Mouse (Mus musculus) CH12.LX (cell line): ENCODE data around the gene Trp53bp2. TPM values are rescaled to one million over a fixed set of nuclear protein-coding genes. Genes with fewer than 3 reads are reported as not detected.

Experiments used
- DNase-seq: peaks from one replicate; pipeline ENCODE4 v3.0.0-alpha.2; 2013; ENCODE audit errors: extremely low read depth
- H3K27ac ChIP-seq: 2 replicates; pipeline ENCODE4 v1.5.1; 2012; ENCODE audit warnings: low read depth, mild to moderate bottlenecking, control low read depth, moderate library complexity; ENCODE audit not compliant: insufficient read depth
- H3K27me3 ChIP-seq: replicated peaks from 2 replicates; pipeline ENCODE3; 2012; ENCODE audit warnings: inconsistent platforms
- H3K36me3 ChIP-seq, 2 experiments: replicated peaks in 1 of 2; 2 replicates each; pipeline versions ENCODE3 to v1.6.1; 2012; ENCODE audit warnings: inconsistent platforms in 1 of 2, low read length in 1 of 2, mild to moderate bottlenecking in 1 of 2, mixed read lengths in 1 of 2, moderate library complexity in 1 of 2; ENCODE audit not compliant: control insufficient read depth in 1 of 2, insufficient read depth in 1 of 2
- H3K4me1 ChIP-seq, 2 experiments: 2 replicates each; pipeline ENCODE4 v1.6.1; 2012; ENCODE audit warnings: inconsistent platforms in 1 of 2, moderate library complexity in 1 of 2; ENCODE audit not compliant: insufficient read depth in 2 of 2, control insufficient read depth in 1 of 2
- H3K4me2 ChIP-seq: 2 replicates; pipeline ENCODE4 v1.6.1; 2012; ENCODE audit warnings: low read depth, mild to moderate bottlenecking, control low read depth; ENCODE audit not compliant: poor library complexity, insufficient read depth, severe bottlenecking
- H3K4me3 ChIP-seq, 3 experiments: fragments of 150-350 bp in 1 of 3; sonication (generic) in 1 of 3; replicated peaks in 1 of 3; 2 replicates each; pipeline versions ENCODE3 to v1.5.1; 2011 to 2012; ENCODE audit warnings: low read depth in 2 of 3, low read length in 2 of 3, mild to moderate bottlenecking in 2 of 3, moderate library complexity in 2 of 3, control low read depth in 1 of 3, improper control_type of control experiment in 1 of 3, inconsistent platforms in 1 of 3, mixed read lengths in 1 of 3; ENCODE audit not compliant: poor library complexity in 1 of 3
- H3K79me2 ChIP-seq: replicated peaks from 2 replicates; pipeline ENCODE4 v1.6.1; 2012; ENCODE audit warnings: mild to moderate bottlenecking, moderate library complexity; ENCODE audit not compliant: control insufficient read depth, poor library complexity, insufficient read depth, severe bottlenecking; ENCODE audit errors: extremely low read depth
- H3K9ac ChIP-seq: 2 replicates; pipeline ENCODE4 v1.6.1; 2012; ENCODE audit warnings: low read depth, mild to moderate bottlenecking, control low read depth, moderate library complexity; ENCODE audit not compliant: insufficient read depth
- H3K9me3 ChIP-seq: replicated peaks from 2 replicates; pipeline ENCODE3; 2012; ENCODE audit warnings: low read length, inconsistent platforms, mixed read lengths
- BHLHE40 ChIP-seq: IDR thresholded peaks from 2 replicates; pipeline ENCODE4 v1.6.1; 2011; ENCODE audit warnings: mild to moderate bottlenecking, low read depth, low read length, improper control_type of control experiment
- CTCF ChIP-seq, 2 experiments: IDR thresholded peaks in 1 of 2; conservative IDR thresholded peaks in 1 of 2; 2 replicates each; pipeline ENCODE4 v1.5.1; 2011 to 2012; ENCODE audit warnings: low read depth in 2 of 2, low read length in 2 of 2, improper control_type of control experiment in 1 of 2, inconsistent platforms in 1 of 2, mild to moderate bottlenecking in 1 of 2, moderate library complexity in 1 of 2
- ELF1 ChIP-seq: IDR thresholded peaks from 2 replicates; pipeline ENCODE4 v1.6.1; 2014; ENCODE audit warnings: low read depth, mild to moderate bottlenecking, inconsistent platforms, low read length, improper control_type of control experiment
- ETS1 ChIP-seq: conservative IDR thresholded peaks from 2 replicates; pipeline ENCODE4 v1.6.1; 2012; ENCODE audit warnings: low read depth, mild to moderate bottlenecking, inconsistent platforms, low read length, improper control_type of control experiment, moderate library complexity
- HCFC1 ChIP-seq: IDR thresholded peaks from 2 replicates; pipeline ENCODE4 v1.6.1; 2012; ENCODE audit warnings: low read depth, mild to moderate bottlenecking, inconsistent platforms, low read length, improper control_type of control experiment
- IRF4 ChIP-seq: IDR thresholded peaks from 2 replicates; pipeline ENCODE4 v1.6.1; 2014; ENCODE audit warnings: low read depth, mild to moderate bottlenecking, inconsistent platforms, low read length, improper control_type of control experiment
- JUN ChIP-seq: IDR thresholded peaks from 2 replicates; pipeline ENCODE4 v1.6.1; 2011; ENCODE audit warnings: low read depth, mild to moderate bottlenecking, low read length, improper control_type of control experiment, moderate library complexity; ENCODE audit not compliant: insufficient read depth
- MAFK ChIP-seq: IDR thresholded peaks from 2 replicates; pipeline ENCODE4 v1.6.1; 2011; ENCODE audit warnings: low read length, improper control_type of control experiment; ENCODE audit not compliant: insufficient replicate concordance
- MAZ ChIP-seq: IDR thresholded peaks from 2 replicates; pipeline ENCODE4 v1.6.1; 2012; ENCODE audit warnings: low read depth, mild to moderate bottlenecking, inconsistent platforms, low read length, improper control_type of control experiment, moderate library complexity
- MEF2A ChIP-seq: IDR thresholded peaks from 2 replicates; pipeline ENCODE4 v1.6.1; 2014; ENCODE audit warnings: low read depth, mild to moderate bottlenecking, inconsistent platforms, low read length, improper control_type of control experiment, borderline replicate concordance
- MXI1 ChIP-seq: IDR thresholded peaks from 2 replicates; pipeline ENCODE4 v1.6.1; 2011; ENCODE audit warnings: mild to moderate bottlenecking, low read depth, low read length, improper control_type of control experiment
- NRF1 ChIP-seq: IDR thresholded peaks from 2 replicates; pipeline ENCODE4 v1.6.1; 2014; ENCODE audit warnings: low read depth, mild to moderate bottlenecking, inconsistent platforms, low read length, improper control_type of control experiment, moderate library complexity
- PAX5 ChIP-seq: IDR thresholded peaks from 2 replicates; pipeline ENCODE4 v1.6.1; 2012; ENCODE audit warnings: low read length, inconsistent platforms, mixed read lengths
- POLR2AphosphoS2 ChIP-seq: IDR thresholded peaks from 2 replicates; pipeline ENCODE4 v1.6.1; 2011; ENCODE audit warnings: low read depth, low read length, improper control_type of control experiment
- RAD21 ChIP-seq: IDR thresholded peaks from 2 replicates; pipeline ENCODE4 v1.6.1; 2011; ENCODE audit warnings: low read depth, mild to moderate bottlenecking, low read length, improper control_type of control experiment, moderate library complexity
- RCOR1 ChIP-seq: conservative IDR thresholded peaks from 2 replicates; pipeline ENCODE4 v1.6.1; 2012; ENCODE audit warnings: low read depth, mild to moderate bottlenecking, inconsistent platforms, low read length, improper control_type of control experiment
- SMC3 ChIP-seq: IDR thresholded peaks from 2 replicates; pipeline ENCODE4 v1.6.1; 2011; ENCODE audit warnings: low read depth, low read length, improper control_type of control experiment
- TBP ChIP-seq: conservative IDR thresholded peaks from 2 replicates; pipeline ENCODE4 v1.6.1; 2011; ENCODE audit warnings: low read depth, low read length, improper control_type of control experiment
- TCF12 ChIP-seq: IDR thresholded peaks from 2 replicates; pipeline ENCODE4 v1.6.1; 2014; ENCODE audit warnings: low read depth, mild to moderate bottlenecking, inconsistent platforms, low read length, improper control_type of control experiment
- USF1 ChIP-seq: IDR thresholded peaks from 2 replicates; pipeline ENCODE4 v1.6.1; 2014; ENCODE audit warnings: low read depth, mild to moderate bottlenecking, inconsistent platforms, low read length, improper control_type of control experiment
- ZC3H11A ChIP-seq: IDR thresholded peaks from 2 replicates; pipeline ENCODE4 v1.6.1; 2012; ENCODE audit warnings: low read depth, mild to moderate bottlenecking, inconsistent platforms, low read length, improper control_type of control experiment
- ZMIZ1 ChIP-seq: IDR thresholded peaks from 2 replicates; pipeline ENCODE4 v1.6.1; 2012; ENCODE audit warnings: low read depth, mild to moderate bottlenecking, inconsistent platforms, low read length, improper control_type of control experiment
- ZNF384 ChIP-seq: IDR thresholded peaks from 2 replicates; pipeline ENCODE4 v1.6.1; 2012; ENCODE audit warnings: low read depth, low read length, improper control_type of control experiment, inconsistent platforms
- dilution Hi-C: fragments of 300-500 bp; cut with MboI; formaldehyde crosslinking; loops from 2 replicates; pipeline ENCODE4 v1.14.3; 2020; ENCODE audit warnings: low sequenced_read_pairs; ENCODE audit not compliant: extremely low pct_unique_long_range_greater_than_20kb, extremely low pct_ligation_motif_present
- in situ Hi-C: fragments of 300-500 bp; cut with MboI; formaldehyde crosslinking; loops from 3 replicates; pipeline ENCODE4 v1.14.3; 2019; ENCODE audit warnings: low sequenced_read_pairs, low pct_ligation_motif_present, low pct_unique_long_range_greater_than_20kb, mixed read lengths
- polyA plus RNA-seq: library from polyadenylated mRNA; unstranded; fragments of >175 nt; gene quantifications from 2 replicates; pipeline ENCODE4 v1.2.1, GENCODE M21; 2012; ENCODE audit warnings: low read depth; ENCODE audit not compliant: insufficient read length
- total RNA-seq, 2 experiments: library from RNA; depleted of rRNA; stranded (reverse); fragments of 300-350 nt in 1 of 2; fragments of >200 nt in 1 of 2; gene quantifications; 2 replicates each; pipeline ENCODE4 v1.2.3; 2012 to 2014

The Trp53bp2 gene
- total and polyA plus RNA-seq, 3 experiments: 1.4 to 4.7 (median 2.9) TPM

GRCm38 (mm10) chr1:182444116-182444515, 35.1 kb downstream of the Trp53bp2 start:
- H3K27me3 ChIP-seq: no peaks in the 10 kb centered on the region
- H3K79me2 ChIP-seq: no peaks in the 10 kb centered on the region
- H3K4me3 ChIP-seq: no peak overlapping the region
- no peak overlapping the region for H3K9ac ChIP-seq
- TF ChIP-seq NRF1: no peak
- no peak for TF ChIP-seq RCOR1
- no peak for TF ChIP-seq MXI1
- no peak for TF ChIP-seq ELF1
- TF ChIP-seq ZNF384: no peak
- no peak for TF ChIP-seq RAD21
- TF ChIP-seq ZC3H11A: no peak
- no peak for TF ChIP-seq MEF2A
- no peak for TF ChIP-seq MAFK
- no peak for TF ChIP-seq CTCF (conservative IDR thresholded peaks at IDR 0.05 in 1 of 2, IDR thresholded peaks at IDR 0.05 in 1 of 2; ENCODE audit: low read depth in 2 of 2, low read length in 2 of 2)
- no peak for TF ChIP-seq TBP
- TF ChIP-seq POLR2AphosphoS2: no peak
- TF ChIP-seq ETS1: no peak
- TF ChIP-seq MAZ: no peak
- no peak for TF ChIP-seq PAX5
- no peak for TF ChIP-seq BHLHE40
- TF ChIP-seq ZMIZ1: no peak
- TF ChIP-seq USF1: no peak
- no peak for TF ChIP-seq SMC3
- dilution Hi-C loops: no loop called here
- H3K4me2 ChIP-seq: no peak overlapping the region
- no peak overlapping the region for H3K27ac ChIP-seq
- H3K36me3 ChIP-seq: peaks cover 31 to 68% of the 10 kb centered on the region in 2 experiments
- in situ Hi-C loops: no loop called here
- no peaks in the 10 kb centered on the region for H3K4me1 ChIP-seq
- H3K9me3 ChIP-seq: no peaks in the 10 kb centered on the region
- no peak for DNase-seq

- DNase-seq: no peak
- Histone ChIP-seq H3K27ac (no peak overlapping the region), H3K27me3 (no peaks in the 10 kb centered on the region), H3K4me1 (peaks cover 0 to under 1% of the 10 kb centered on the region in 2 experiments; a peak in 2 of 4 replicates), H3K4me2 (no peak overlapping the region), H3K9me3 (no peaks in the 10 kb centered on the region), H3K4me3 (no peak overlapping the region), H3K9ac (no peak overlapping the region), H3K36me3 (peaks cover 23 to 51% of the 10 kb centered on the region in 2 experiments), H3K79me2 (no peaks in the 10 kb centered on the region)
- dilution Hi-C loops (no loop called here), in situ Hi-C loops (no loop called here)
- no peak for TF ChIP-seq RCOR1
- TF ChIP-seq HCFC1: no peak
- no peak for TF ChIP-seq TCF12
- no peak for TF ChIP-seq ZC3H11A
- no peak for TF ChIP-seq JUN
- TF ChIP-seq IRF4: no peak
These were observed 39.5 kb downstream of the Trp53bp2 start for GRCm38 (mm10) chr1:182448276-182449035.
